Mouse (Mus musculus) small intestine, adult 2 months (tissue): ENCODE results near the gene Crlf1.

Source experiments
- CTCF ChIP-seq: fragments of 200-500 bp; IDR thresholded peaks from 2 replicates; pipeline ENCODE4 v1.5.1; 2012; ENCODE audit warnings: low read depth, mild to moderate bottlenecking, control low read depth, inconsistent platforms, low read length, moderate library complexity, mixed read lengths; ENCODE audit not compliant: insufficient replicate concordance, insufficient read length; ENCODE audit errors: extremely low read depth
- POLR2A ChIP-seq: fragments of 200-500 bp; IDR thresholded peaks from 2 replicates; pipeline ENCODE4 v1.6.1; 2012; ENCODE audit warnings: low read depth, mild to moderate bottlenecking, control low read depth, inconsistent platforms, low read length, moderate library complexity

- no peak for TF ChIP-seq POLR2A
- no peak for TF ChIP-seq CTCF
These were observed 37.4 kb downstream of the Crlf1 start for GRCm38 (mm10) chr8:70530314-70530713.
